ENCODE assay signal across 24 mouse cellular contexts in genomic region chr13:56471211-56471610, GRCm38 (mm10). TPM values are rescaled to one million over a fixed set of nuclear protein-coding genes. Genes with fewer than 3 reads are reported as not detected.
DNase-seq lines count a peak whose midpoint lies in the region; ATAC-seq and TF ChIP-seq lines count a peak whose summit lies in the region.
"Had no signal": no experiment of that assay in that cellular context is flagged by ENCODE, and none has a peak within 500 bp of the region (broad histone marks: within the 10 kb centered on the region; RNA-seq: fewer than 3 reads in every experiment).

No protein-coding gene starts in this region.

- no peak for TF ChIP-seq CTCF in kidney, adult 2 months (conservative IDR thresholded peaks at IDR 0.05; ENCODE audit: insufficient read depth, insufficient read length, low read depth, low read length)

- no peaks in the 10 kb centered on the region for H3K9me3 ChIP-seq in heart, embryonic 10.5 days
- H3K9me3 ChIP-seq in kidney, embryonic 16.5 days (ENCODE audit: low read length) = no peaks in the 10 kb centered on the region
- no peaks in the 10 kb centered on the region for H3K9me3 ChIP-seq in limb, embryonic 10.5 days (replicated peaks)
- H3K9me3 ChIP-seq: embryonic facial prominence, embryonic 12.5 days; forebrain, embryonic 12.5 days; heart, embryonic 15.5 days; hindbrain, embryonic 15.5 days had no signal

- H3K4me1 ChIP-seq in heart, embryonic 10.5 days = no peaks in the 10 kb centered on the region
- H3K4me1 ChIP-seq in kidney, embryonic 16.5 days (ENCODE audit: insufficient read depth, low read length) = peaks cover 14% of the 10 kb centered on the region
- peaks cover 9% of the 10 kb centered on the region for H3K4me1 ChIP-seq in kidney, adult 2 months (ENCODE audit: control insufficient read depth, insufficient read depth, low read length)
- 0 out of 2 replicates have a peak, but pooled peaks cover 2% of the 10 kb centered on the region for H3K4me1 ChIP-seq in limb, embryonic 10.5 days
- H3K4me1 ChIP-seq: embryonic facial prominence, embryonic 12.5 days; heart, embryonic 15.5 days had no signal

- H3K27me3 ChIP-seq in heart, embryonic 10.5 days (ENCODE audit: insufficient read depth, poor library complexity, severe bottlenecking) = peaks cover 4% of the 10 kb centered on the region; the same call in 1 of the 2 replicates
- H3K27me3 ChIP-seq in kidney, embryonic 16.5 days (ENCODE audit: insufficient read depth, low read length) = no peaks in the 10 kb centered on the region
- H3K27me3 ChIP-seq in kidney, adult 2 months (replicated peaks; ENCODE audit: control insufficient read depth, insufficient read depth, low read length) = no peaks in the 10 kb centered on the region
- H3K27me3 ChIP-seq in limb, embryonic 10.5 days (ENCODE audit: low read depth, poor library complexity, severe bottlenecking) = peaks cover 3% of the 10 kb centered on the region; the same call in 1 of the 2 replicates
- H3K27me3 ChIP-seq: embryonic facial prominence, embryonic 12.5 days; hindbrain, embryonic 15.5 days had no signal

- no peak overlapping the region for H3K4me2 ChIP-seq in kidney, embryonic 16.5 days (replicated peaks; ENCODE audit: low read depth, low read length)
- H3K4me2 ChIP-seq: embryonic facial prominence, embryonic 12.5 days; forebrain, embryonic 12.5 days; heart, embryonic 15.5 days; hindbrain, embryonic 15.5 days had no signal

- no peaks in the 10 kb centered on the region for H3K36me3 ChIP-seq in heart, embryonic 10.5 days
- H3K36me3 ChIP-seq in kidney, embryonic 16.5 days (ENCODE audit: insufficient read depth, low read length) = no peaks in the 10 kb centered on the region
- H3K36me3 ChIP-seq in kidney, adult 2 months (ENCODE audit: control insufficient read depth, insufficient read depth, low read length) = no peaks in the 10 kb centered on the region
- H3K36me3 ChIP-seq in limb, embryonic 10.5 days = no peaks in the 10 kb centered on the region
- H3K36me3 ChIP-seq: embryonic facial prominence, embryonic 12.5 days; forebrain, embryonic 12.5 days; G1E; heart, embryonic 15.5 days; hindbrain, embryonic 15.5 days had no signal

- WGBS in heart, embryonic 10.5 days = 85% methylated on average over 6 of the region's 6 CpGs
- 79% methylated on average over 6 of the region's 6 CpGs for WGBS in kidney, embryonic 16.5 days
- 79% methylated on average over 6 of the region's 6 CpGs for WGBS in kidney, adult 2 months
- WGBS in limb, embryonic 10.5 days = 90% methylated on average over 6 of the region's 6 CpGs

- H3K4me3 ChIP-seq in heart, embryonic 10.5 days = no peak overlapping the region
- no peak overlapping the region for H3K4me3 ChIP-seq in kidney, embryonic 16.5 days (ENCODE audit: low read length)
- H3K4me3 ChIP-seq in kidney, adult 2 months (ENCODE audit: insufficient read depth, low read depth, low read length) = no peak overlapping the region
- no peak overlapping the region for H3K4me3 ChIP-seq in limb, embryonic 10.5 days
- H3K4me3 ChIP-seq: embryonic facial prominence, embryonic 12.5 days; forebrain, embryonic 12.5 days; heart, embryonic 15.5 days; hindbrain, embryonic 15.5 days had no signal

- no peak for ATAC-seq in kidney, embryonic 16.5 days (ENCODE audit: low FRiP score, low TSS enrichment)
- ATAC-seq: CD4-positive, CD25-positive, alpha-beta regulatory T cell, adult 4 months; forebrain, postnatal 0 days had no signal

- no peak overlapping the region for H3K9ac ChIP-seq in kidney, embryonic 16.5 days (replicated peaks; ENCODE audit: low read length)
- H3K9ac ChIP-seq: embryonic facial prominence, embryonic 12.5 days; forebrain, embryonic 12.5 days; forebrain, postnatal 0 days; heart, embryonic 15.5 days; hindbrain, embryonic 15.5 days had no signal

- no peak overlapping the region for H3K27ac ChIP-seq in heart, embryonic 10.5 days
- peak overlapping the region; percentile 90 for H3K27ac ChIP-seq in kidney, embryonic 16.5 days (ENCODE audit: low read length)
- no peak overlapping the region for H3K27ac ChIP-seq in kidney, adult 2 months (ENCODE audit: insufficient read depth, low read depth, low read length)
- H3K27ac ChIP-seq in limb, embryonic 10.5 days = 0 out of 2 replicates have a peak overlapping the region, but pooled peaks have one; percentile 4
- H3K27ac ChIP-seq: embryonic facial prominence, embryonic 12.5 days; forebrain, embryonic 12.5 days; heart, embryonic 15.5 days; hindbrain, embryonic 15.5 days had no signal

- DNase-seq in heart, embryonic 10.5 days (ENCODE audit: low spot score) = peak; percentile 55
- DNase-seq in heart, adult 8-10 months (ENCODE audit: low spot score) = no peak
- DNase-seq in kidney, adult 2 months = no peak
- peak; percentile 27 for DNase-seq in 3134 (ENCODE audit: extremely low read depth, insufficient read length, low spot score)
- no peak for DNase-seq in limb, embryonic 10.5 days (ENCODE audit: low spot score)
- DNase-seq: adrenal gland, postnatal 14 days; B cell, adult 2 months; cerebellum, adult 11-12 months; cerebellum, adult 9-10 months; cerebellum, postnatal 25 days; forebrain, postnatal 0 days; gastrocnemius, postnatal 14 days; heart, postnatal 14 days had no signal

- no peak for TF ChIP-seq POLR2A in kidney, adult 2 months (IDR thresholded peaks at IDR 0.05; ENCODE audit: low read depth, low read length)

RNA-seq across cellular contexts. Expression of gene Il9, which starts 10.8 kb away (rescaled TPM):
- not detected in 2 replicates for polyA plus RNA-seq in heart, embryonic 10.5 days (2016; fragmentation: Nextera tagmentation; extraction: Ambion mirVana)
- total RNA-seq in heart, adult 8-10 months (2022) = not detected
- not detected in 2 replicates for polyA plus RNA-seq in kidney, embryonic 16.5 days (2015; fragmentation: Nextera tagmentation; extraction: Ambion mirVana)
- not detected in 2 replicates for polyA plus RNA-seq in kidney, adult 2 months (2012; rRNA removed)
- not detected in 2 replicates for polyA plus RNA-seq in limb, embryonic 10.5 days (2016; fragmentation: Nextera tagmentation; extraction: Ambion mirVana)
- total RNA-seq: adrenal gland, postnatal 14 days; forebrain, postnatal 0 days; G1E; gastrocnemius, adult 18-20 months; gastrocnemius, postnatal 14 days; heart, postnatal 14 days; hematopoietic stem cell, adult 5-6 weeks had no signal
- polyA plus RNA-seq: CD4-positive, CD25-positive, alpha-beta regulatory T cell, adult 4 months; cortical plate, adult 2 months; embryonic facial prominence, embryonic 12.5 days; forebrain, embryonic 12.5 days; forebrain, postnatal 0 days; G1E; gonadal fat pad, adult 2 months; heart, embryonic 15.5 days; hindbrain, embryonic 15.5 days had no signal

RNA-seq across cellular contexts. Expression of gene Slc25a48, which starts 33.1 kb away (rescaled TPM):
- 0.05 TPM in 1 of 2 replicates, not detected in the other for polyA plus RNA-seq in heart, embryonic 10.5 days (2016; fragmentation: Nextera tagmentation; extraction: Ambion mirVana)
- total RNA-seq in heart, adult 8-10 months (2022) = under 1 TPM in 1 of 4 experiments, not detected in 3; 0.26 TPM
- 0.45 and 0.60 TPM in 2 replicates for polyA plus RNA-seq in kidney, embryonic 16.5 days (2015; fragmentation: Nextera tagmentation; extraction: Ambion mirVana)
- polyA plus RNA-seq in kidney, adult 2 months (2012; rRNA removed) = 16.4 and 17.6 TPM in 2 replicates
- not detected in 2 replicates for polyA plus RNA-seq in limb, embryonic 10.5 days (2016; fragmentation: Nextera tagmentation; extraction: Ambion mirVana)
- total RNA-seq: forebrain, postnatal 0 days; gastrocnemius, adult 18-20 months; hematopoietic stem cell, adult 5-6 weeks had no signal
- polyA plus RNA-seq: CD4-positive, CD25-positive, alpha-beta regulatory T cell, adult 4 months; forebrain, embryonic 12.5 days; G1E; hindbrain, embryonic 15.5 days had no signal

RNA-seq across cellular contexts. Expression of gene Gm3045, which starts 44.8 kb away (rescaled TPM):
- not detected in 2 replicates for polyA plus RNA-seq in heart, embryonic 10.5 days (2016; fragmentation: Nextera tagmentation; extraction: Ambion mirVana)
- total RNA-seq in heart, adult 8-10 months (2022) = not detected
- not detected in 2 replicates for polyA plus RNA-seq in kidney, embryonic 16.5 days (2015; fragmentation: Nextera tagmentation; extraction: Ambion mirVana)
- polyA plus RNA-seq in kidney, adult 2 months (2012; rRNA removed) = not detected in 2 replicates
- polyA plus RNA-seq in limb, embryonic 10.5 days (2016; fragmentation: Nextera tagmentation; extraction: Ambion mirVana) = not detected in 2 replicates
- total RNA-seq: adrenal gland, postnatal 14 days; forebrain, postnatal 0 days; gastrocnemius, adult 18-20 months; gastrocnemius, postnatal 14 days; heart, postnatal 14 days; hematopoietic stem cell, adult 5-6 weeks had no signal
- polyA plus RNA-seq: CD4-positive, CD25-positive, alpha-beta regulatory T cell, adult 4 months; cortical plate, adult 2 months; embryonic facial prominence, embryonic 12.5 days; forebrain, embryonic 12.5 days; forebrain, postnatal 0 days; G1E; gonadal fat pad, adult 2 months; heart, embryonic 15.5 days; hindbrain, embryonic 15.5 days had no signal

RNA-seq across cellular contexts. Expression of gene Fbxl21, which starts 51.1 kb away (rescaled TPM):
- 1.1 TPM in 2 replicates for polyA plus RNA-seq in heart, embryonic 10.5 days (2016; fragmentation: Nextera tagmentation; extraction: Ambion mirVana)
- total RNA-seq in heart, adult 8-10 months (2022) = 1 to 10 TPM; 1.0 to 1.1 (median 1.0) TPM
- 2.0 and 2.8 TPM in 2 replicates for polyA plus RNA-seq in kidney, embryonic 16.5 days (2015; fragmentation: Nextera tagmentation; extraction: Ambion mirVana)
- polyA plus RNA-seq in kidney, adult 2 months (2012; rRNA removed) = 3.6 and 4.1 TPM in 2 replicates
- 1.1 and 1.4 TPM in 2 replicates for polyA plus RNA-seq in limb, embryonic 10.5 days (2016; fragmentation: Nextera tagmentation; extraction: Ambion mirVana)
- polyA plus RNA-seq: G1E had no signal

Comparison
In these comparisons a context has a peak if more than half of its experiments do, and no peak if none do; other contexts are left out.
1. DNase-seq: peak in heart, embryonic 10.5 days (single experiment) and 3134 (single experiment); none in heart, adult 8-10 months (single experiment), kidney, adult 2 months (single experiment) and limb, embryonic 10.5 days (single experiment).
2. H3K27ac ChIP-seq: peak in kidney, embryonic 16.5 days (single experiment) and limb, embryonic 10.5 days (single experiment); none in heart, embryonic 10.5 days (single experiment) and kidney, adult 2 months (single experiment).
3. RNA of gene Slc25a48, which starts 33.1 kb away (polyA plus RNA-seq): 16.4 to 17.6 TPM in kidney, adult 2 months; 0.45 to 0.60 TPM in kidney, embryonic 16.5 days, 0.05 TPM in heart, embryonic 10.5 days and not detected in limb, embryonic 10.5 days; every median in the first group is over 10 times any median in the second.